Mouse (Mus musculus): ENCODE data around the gene Fgfr2. TPM values are rescaled to one million over a fixed set of nuclear protein-coding genes. Genes with fewer than 3 reads are reported as not detected.

The Fgfr2 gene
- total RNA-seq, 1 experiment, result 37.5 TPM

DNA sequence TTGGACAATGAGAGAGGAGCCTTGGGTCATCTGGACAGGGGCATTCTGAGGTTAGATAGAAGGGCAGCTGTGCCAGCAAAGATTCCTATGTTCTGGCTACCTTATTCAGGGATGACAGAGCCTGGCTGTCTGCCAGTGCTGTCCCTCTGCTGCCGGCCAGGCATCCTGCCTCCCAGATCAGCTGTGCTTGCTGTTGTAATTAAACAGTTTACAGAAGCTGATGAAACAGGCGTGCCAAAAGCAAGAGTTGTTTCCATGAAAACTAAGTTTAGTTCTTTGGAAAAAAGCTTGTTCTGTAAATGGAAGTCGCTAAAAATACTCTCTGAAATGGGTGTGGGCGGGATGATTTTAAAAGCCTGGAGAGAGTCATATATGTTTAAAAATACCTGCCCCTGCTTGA, 1213.5 kb downstream of the Fgfr2 start:
- in situ Hi-C loops (cut with MboI; ENCODE audit: low sequenced_read_pairs in 2 of 2, unreplicated experiment in 2 of 2), result no loop called here
- no peak overlapping the region for H3K4me3 ChIP-seq (ENCODE audit: insufficient read depth in 1 of 2, low read depth in 1 of 2, low read length in 2 of 2, poor library complexity in 1 of 2, severe bottlenecking in 1 of 2)
- DNase-seq (ENCODE audit: low read depth, low spot score), result no peak
- H3K27ac ChIP-seq (ENCODE audit: insufficient read depth, low read depth, low read length, poor library complexity, severe bottlenecking), result no peak overlapping the region
- H3K4me1 ChIP-seq (ENCODE audit: control insufficient read depth in 2 of 2, insufficient read depth in 2 of 2, low read length in 2 of 2, poor library complexity in 1 of 2), result no peaks in the 10 kb centered on the region
- TF ChIP-seq ZC3H11A (IDR thresholded peaks at IDR 0.05; ENCODE audit: borderline replicate concordance, low read depth, low read length) (no peak), CHD2 (IDR thresholded peaks at IDR 0.05; ENCODE audit: low read depth, low read length) (no peak), MAFK (IDR thresholded peaks at IDR 0.05; ENCODE audit: insufficient read depth, low read depth, low read length) (no peak)
- no peaks in the 10 kb centered on the region for H3K9me3 ChIP-seq (ENCODE audit: control insufficient read depth, insufficient read depth, low read depth, low read length)
- H3K36me3 ChIP-seq (ENCODE audit: control insufficient read depth, insufficient read depth, low read length, poor library complexity, severe bottlenecking), result no peaks in the 10 kb centered on the region
- H3K9ac ChIP-seq (ENCODE audit: insufficient read depth, low read depth, low read length, poor library complexity, severe bottlenecking), result no peak overlapping the region

DNA sequence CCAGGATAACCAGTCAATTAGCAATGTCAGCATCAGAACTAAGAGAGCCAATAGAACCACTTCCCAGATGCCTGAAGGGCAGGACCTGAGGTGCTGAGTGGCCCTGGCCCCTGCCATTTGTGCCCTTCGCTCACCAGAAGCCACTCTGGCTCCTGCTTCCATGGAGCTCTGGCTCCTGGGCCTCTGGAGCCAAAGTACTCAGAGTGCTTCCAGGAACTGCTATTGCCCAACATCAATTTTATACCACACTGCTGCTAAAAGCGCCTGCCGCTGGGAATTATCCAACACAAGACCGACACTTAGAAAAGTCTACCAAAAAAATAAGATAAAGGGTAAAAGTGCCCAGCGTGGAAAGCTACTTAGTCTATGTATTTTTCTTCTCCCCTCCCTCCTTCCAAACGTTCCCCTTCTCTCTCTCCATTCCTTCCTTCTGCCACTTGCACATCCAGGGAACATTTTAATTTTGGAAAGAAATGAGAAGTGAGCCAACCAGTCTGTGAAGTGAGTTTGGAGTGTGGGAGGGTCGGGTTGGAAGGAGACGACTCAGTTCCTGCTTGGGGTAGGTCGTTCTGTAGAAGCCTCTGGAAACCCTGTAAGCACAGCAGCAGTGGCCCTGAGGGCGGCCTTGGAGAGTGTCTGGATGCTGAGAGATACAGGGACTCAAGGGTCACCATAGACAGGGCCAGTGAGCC, 1216.5 kb downstream of the Fgfr2 start:
- Histone ChIP-seq H3K9me3 (ENCODE audit: control insufficient read depth, insufficient read depth, low read depth, low read length) (no peaks in the 10 kb centered on the region), H3K4me1 (ENCODE audit: control insufficient read depth in 2 of 2, insufficient read depth in 2 of 2, low read length in 2 of 2, poor library complexity in 1 of 2) (no peaks in the 10 kb centered on the region), H3K27ac (ENCODE audit: insufficient read depth, low read depth, low read length, poor library complexity, severe bottlenecking) (no peak overlapping the region), H3K4me3 (ENCODE audit: insufficient read depth in 1 of 2, low read depth in 1 of 2, low read length in 2 of 2, poor library complexity in 1 of 2, severe bottlenecking in 1 of 2) (no peak overlapping the region), H3K36me3 (ENCODE audit: control insufficient read depth, insufficient read depth, low read length, poor library complexity, severe bottlenecking) (no peaks in the 10 kb centered on the region), H3K9ac (ENCODE audit: insufficient read depth, low read depth, low read length, poor library complexity, severe bottlenecking) (no peak overlapping the region)
- DNase-seq (ENCODE audit: low read depth, low spot score), result no peak
- TF ChIP-seq ZNF384 (IDR thresholded peaks at IDR 0.05; ENCODE audit: low read depth, low read length), result no peak
- no peak for TF ChIP-seq ZC3H11A (IDR thresholded peaks at IDR 0.05; ENCODE audit: borderline replicate concordance, low read depth, low read length)
- in situ Hi-C loops (cut with MboI; ENCODE audit: low sequenced_read_pairs in 2 of 2, unreplicated experiment in 2 of 2), result no loop called here

- TF ChIP-seq MAFK (IDR thresholded peaks at IDR 0.05; ENCODE audit: insufficient read depth, low read depth, low read length) (no peak), ZNF384 (IDR thresholded peaks at IDR 0.05; ENCODE audit: low read depth, low read length) (peak; percentile 93), ZC3H11A (IDR thresholded peaks at IDR 0.05; ENCODE audit: borderline replicate concordance, low read depth, low read length) (peak; percentile 65; the same call in 1 of the 2 replicates)
- H3K27ac ChIP-seq (ENCODE audit: insufficient read depth, low read depth, low read length, poor library complexity, severe bottlenecking), result no peak overlapping the region
- DNase-seq (ENCODE audit: low read depth, low spot score), result peak; percentile 40
- in situ Hi-C loops (cut with MboI; ENCODE audit: low sequenced_read_pairs in 2 of 2, unreplicated experiment in 2 of 2), result loop anchor here (10.0 to 25.0 kb wide), 2 partner anchors 315 to 362 kb away; partner anchors contain the start of genes Hmx2 (in 2 of the 2) and Hmx3 (in 2 of the 2)
- H3K9ac ChIP-seq (ENCODE audit: insufficient read depth, low read depth, low read length, poor library complexity, severe bottlenecking), result no peak overlapping the region
- peaks cover 0 to 2% of the 10 kb centered on the region in 2 experiments; a peak in 1 of 4 replicates for H3K4me1 ChIP-seq (ENCODE audit: control insufficient read depth in 2 of 2, insufficient read depth in 2 of 2, low read length in 2 of 2, poor library complexity in 1 of 2)
- H3K36me3 ChIP-seq (ENCODE audit: control insufficient read depth, insufficient read depth, low read length, poor library complexity, severe bottlenecking), result no peaks in the 10 kb centered on the region
- H3K9me3 ChIP-seq (ENCODE audit: control insufficient read depth, insufficient read depth, low read depth, low read length), result no peaks in the 10 kb centered on the region
- H3K4me3 ChIP-seq (ENCODE audit: insufficient read depth in 1 of 2, low read depth in 1 of 2, low read length in 2 of 2, poor library complexity in 1 of 2, severe bottlenecking in 1 of 2), result no peak overlapping the region
These were observed 1223.8 kb downstream of the Fgfr2 start for GRCm38 (mm10) chr7:131899356-131899755.

DNA sequence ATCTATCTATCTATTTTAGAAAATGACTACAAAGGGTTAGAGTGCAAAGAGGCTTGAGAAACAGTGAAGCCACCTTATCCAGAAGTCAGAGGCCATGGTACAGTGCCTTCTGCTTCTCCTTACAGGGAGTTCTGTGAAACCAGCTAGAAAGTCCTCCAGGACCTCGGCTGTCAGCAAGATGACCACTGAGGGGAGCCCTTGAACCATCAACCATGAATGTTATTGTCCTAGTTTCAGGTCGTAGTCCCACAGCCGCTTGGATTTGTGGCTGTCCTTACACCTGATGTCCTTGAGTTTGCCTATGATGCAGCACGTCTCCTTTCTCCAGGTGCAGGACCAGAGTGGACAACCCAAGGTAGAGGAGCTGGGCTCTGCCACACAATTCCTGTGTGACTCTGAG, 1225.9 kb downstream of the Fgfr2 start:
- no peak overlapping the region for H3K4me3 ChIP-seq (ENCODE audit: insufficient read depth in 1 of 2, low read depth in 1 of 2, low read length in 2 of 2, poor library complexity in 1 of 2, severe bottlenecking in 1 of 2)
- DNase-seq (ENCODE audit: low read depth, low spot score), result no peak
- TF ChIP-seq ZC3H11A (IDR thresholded peaks at IDR 0.05; ENCODE audit: borderline replicate concordance, low read depth, low read length) (peak; percentile 25; the same call in 1 of the 2 replicates), MAFK (IDR thresholded peaks at IDR 0.05; ENCODE audit: insufficient read depth, low read depth, low read length) (no peak)
- peaks cover 0 to 2% of the 10 kb centered on the region in 2 experiments; a peak in 1 of 4 replicates for H3K4me1 ChIP-seq (ENCODE audit: control insufficient read depth in 2 of 2, insufficient read depth in 2 of 2, low read length in 2 of 2, poor library complexity in 1 of 2)
- in situ Hi-C loops (cut with MboI; ENCODE audit: low sequenced_read_pairs in 2 of 2, unreplicated experiment in 2 of 2), result loop anchor here (10.0 to 25.0 kb wide), 2 partner anchors 318 to 360 kb away; partner anchors contain the start of genes Hmx2 (in 2 of the 2) and Hmx3 (in 2 of the 2)
- H3K36me3 ChIP-seq (ENCODE audit: control insufficient read depth, insufficient read depth, low read length, poor library complexity, severe bottlenecking), result no peaks in the 10 kb centered on the region
- no peaks in the 10 kb centered on the region for H3K9me3 ChIP-seq (ENCODE audit: control insufficient read depth, insufficient read depth, low read depth, low read length)
- H3K9ac ChIP-seq (ENCODE audit: insufficient read depth, low read depth, low read length, poor library complexity, severe bottlenecking), result no peak overlapping the region
- H3K27ac ChIP-seq (ENCODE audit: insufficient read depth, low read depth, low read length, poor library complexity, severe bottlenecking), result no peak overlapping the region

GRCm38 (mm10) chr7:131882824-131883223, 1240.3 kb downstream of the Fgfr2 start:
- Histone ChIP-seq H3K9ac (ENCODE audit: insufficient read depth, low read depth, low read length, poor library complexity, severe bottlenecking) (no peak overlapping the region), H3K4me1 (ENCODE audit: control insufficient read depth in 2 of 2, insufficient read depth in 2 of 2, low read length in 2 of 2, poor library complexity in 1 of 2) (no peaks in the 10 kb centered on the region), H3K36me3 (ENCODE audit: control insufficient read depth, insufficient read depth, low read length, poor library complexity, severe bottlenecking) (no peaks in the 10 kb centered on the region), H3K4me3 (ENCODE audit: insufficient read depth in 1 of 2, low read depth in 1 of 2, low read length in 2 of 2, poor library complexity in 1 of 2, severe bottlenecking in 1 of 2) (no peak overlapping the region), H3K27ac (ENCODE audit: insufficient read depth, low read depth, low read length, poor library complexity, severe bottlenecking) (no peak overlapping the region), H3K9me3 (ENCODE audit: control insufficient read depth, insufficient read depth, low read depth, low read length) (no peaks in the 10 kb centered on the region)
- TF ChIP-seq ZC3H11A (IDR thresholded peaks at IDR 0.05; ENCODE audit: borderline replicate concordance, low read depth, low read length) (no peak), ZNF384 (IDR thresholded peaks at IDR 0.05; ENCODE audit: low read depth, low read length) (no peak), HCFC1 (IDR thresholded peaks at IDR 0.05; ENCODE audit: borderline replicate concordance, insufficient read depth, low read length) (no peak), MAFK (IDR thresholded peaks at IDR 0.05; ENCODE audit: insufficient read depth, low read depth, low read length) (no peak), CHD2 (IDR thresholded peaks at IDR 0.05; ENCODE audit: low read depth, low read length) (no peak)
- in situ Hi-C loops (cut with MboI; ENCODE audit: low sequenced_read_pairs in 2 of 2, unreplicated experiment in 2 of 2), result loop anchor here (25.0 kb wide), 1 partner anchor 346 kb away; the partner anchor contains the start of genes Hmx2 (in 2 of the 2) and Hmx3 (in 2 of the 2)
- no peak for DNase-seq (ENCODE audit: low read depth, low spot score)
